In the genomic region with DNA sequence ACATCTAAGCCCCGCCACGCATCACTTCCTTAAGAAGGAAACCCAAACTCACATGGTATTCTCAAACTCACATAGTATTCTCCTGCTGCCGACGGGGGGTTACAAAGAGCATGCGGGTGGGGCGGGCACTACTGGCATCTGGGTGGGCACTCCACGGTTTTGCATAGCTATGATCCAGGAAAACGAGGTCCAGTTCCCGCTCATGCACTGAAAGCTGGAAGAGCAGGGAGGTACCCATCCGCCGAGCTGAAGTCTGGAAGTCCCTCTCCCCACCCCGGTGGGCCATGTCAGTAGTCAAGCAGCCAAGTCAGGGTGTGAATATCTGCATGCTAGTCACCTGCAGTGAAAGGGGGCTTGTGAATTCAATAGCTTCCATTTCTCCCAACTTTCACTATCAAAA, we compare ENCODE assay signal across 9 mouse cellular contexts. TPM values are rescaled to one million over a fixed set of nuclear protein-coding genes. Genes with fewer than 3 reads are reported as not detected.
DNase-seq lines count a peak whose midpoint lies in the region; ATAC-seq and TF ChIP-seq lines count a peak whose summit lies in the region.
"Had no signal": no experiment of that assay in that cellular context is flagged by ENCODE, and none has a peak within 500 bp of the region (broad histone marks: within the 10 kb centered on the region; RNA-seq: fewer than 3 reads in every experiment).

No protein-coding gene starts in this region.

- peaks cover 11% of the 10 kb centered on the region for H3K4me1 ChIP-seq in bone marrow macrophage, adult 2 months (ENCODE audit: control insufficient read depth, insufficient read depth, low read length)
- peaks cover 16% of the 10 kb centered on the region for H3K4me1 ChIP-seq in hindbrain, embryonic 10.5 days (replicated peaks)
- peaks cover 13% of the 10 kb centered on the region for H3K4me1 ChIP-seq in liver, postnatal 0 days (ENCODE audit: insufficient read depth)

- H3K4me3 ChIP-seq in left cerebral cortex, adult 2 months, result peak overlapping the region; percentile 89
- H3K4me3 ChIP-seq in bone marrow macrophage, adult 2 months (ENCODE audit: insufficient read depth, low read length), result peak overlapping the region; percentile 66
- H3K4me3 ChIP-seq in hindbrain, embryonic 10.5 days, result peak overlapping the region; percentile 95
- H3K4me3 ChIP-seq in liver, postnatal 0 days (ENCODE audit: low read depth, low read length), result peak overlapping the region; percentile 64

- H3K36me3 ChIP-seq in hindbrain, embryonic 10.5 days, result peaks cover 38% of the 10 kb centered on the region
- H3K36me3 ChIP-seq in liver, postnatal 0 days (replicated peaks; ENCODE audit: insufficient read depth, low read length), result peaks cover 26% of the 10 kb centered on the region

- intact Hi-C loops in left cerebral cortex, adult 2 months (cut with DNase I), result loop anchor here (2.0 to 5.0 kb wide), 2 partner anchors 145 to 325 kb away; a partner anchor contains a TSS
- intact Hi-C loops in left cerebral cortex, postnatal 25 days (cut with DNase I), result loop anchor here (2.0 to 5.0 kb wide), 2 partner anchors 103 to 145 kb away; a partner anchor contains a TSS

- H3K4me2 ChIP-seq in liver, postnatal 0 days (ENCODE audit: low read depth, low read length), result peak overlapping the region; percentile 75

- no peak for TF ChIP-seq POLR2A in bone marrow macrophage, adult 2 months (IDR thresholded peaks at IDR 0.05; ENCODE audit: borderline replicate concordance, low read depth, low read length)

- H3K27ac ChIP-seq in left cerebral cortex, adult 2 months, result no peak overlapping the region
- no peak overlapping the region for H3K27ac ChIP-seq in bone marrow macrophage, adult 2 months (ENCODE audit: insufficient read depth, low read depth, low read length)
- no peak overlapping the region for H3K27ac ChIP-seq in hindbrain, embryonic 10.5 days
- H3K27ac ChIP-seq in liver, postnatal 0 days (ENCODE audit: low read depth), result no peak overlapping the region

- no peaks in the 10 kb centered on the region for H3K27me3 ChIP-seq in hindbrain, embryonic 10.5 days (ENCODE audit: insufficient read depth, poor library complexity, severe bottlenecking)
- H3K27me3 ChIP-seq in liver, postnatal 0 days (ENCODE audit: insufficient read depth, low read length), result no peaks in the 10 kb centered on the region

- ATAC-seq in liver, postnatal 0 days, result no peak
- ATAC-seq in frontal cortex, adult (ENCODE audit: low TSS enrichment), result no peak

- TF ChIP-seq EP300 in liver, postnatal 0 days (IDR thresholded peaks at IDR 0.05; ENCODE audit: low read depth), result no peak

- WGBS in hindbrain, embryonic 10.5 days, result 70% methylated on average over 12 of the region's 12 CpGs
- 53% methylated on average over 12 of the region's 12 CpGs for WGBS in liver, postnatal 0 days (ENCODE audit: insufficient replicate concordance)

- no peaks in the 10 kb centered on the region for H3K9me3 ChIP-seq in hindbrain, embryonic 10.5 days
- no peaks in the 10 kb centered on the region for H3K9me3 ChIP-seq in liver, postnatal 0 days (ENCODE audit: low read length)

- no peak for TF ChIP-seq CTCF in left cerebral cortex, adult 2 months (IDR thresholded peaks at IDR 0.05)
- TF ChIP-seq CTCF in bone marrow macrophage, adult 2 months (IDR thresholded peaks at IDR 0.05; ENCODE audit: low read depth, low read length), result no peak
- no peak for TF ChIP-seq CTCF in liver, postnatal 0 days (IDR thresholded peaks at IDR 0.05; ENCODE audit: low read depth)

- peak overlapping the region; percentile 80; the same call in 1 of the 2 replicates for H3K9ac ChIP-seq in liver, postnatal 0 days (replicated peaks)

- DNase-seq in left cerebral cortex, adult 2 months (ENCODE audit: extremely low spot score in 1 of 2, low spot score in 2 of 2), result no peak
- DNase-seq in left cerebral cortex, adult 18-20 months (ENCODE audit: low spot score in 2 of 2), result no peak
- DNase-seq in hindbrain, embryonic 10.5 days (ENCODE audit: low spot score), result no peak
- DNase-seq in liver, postnatal 0 days, result no peak
- no peak for DNase-seq in urinary bladder, postnatal 14 days (ENCODE audit: low spot score)
- no peak for DNase-seq in left cerebral cortex, postnatal 25 days (ENCODE audit: low spot score in 2 of 2)

RNA-seq across cellular contexts. Expression of a gene that starts 1.3 kb away (rescaled TPM):
- total RNA-seq in left cerebral cortex, adult 2 months (2021), result 10 to 100 TPM; 60.7 to 66.0 TPM
- 10 to 100 TPM; 76.6 TPM for total RNA-seq in left cerebral cortex, adult 18-20 months (2021)
- 23.1 and 27.1 TPM in 2 replicates for polyA plus RNA-seq in bone marrow macrophage, adult 2 months (2012; ENCODE audit: insufficient read depth, insufficient read length, missing spikeins)
- 44.5 and 47.0 TPM in 2 replicates for polyA plus RNA-seq in hindbrain, embryonic 10.5 days (2016; fragmentation: Nextera tagmentation; extraction: Ambion mirVana)
- 8.5 and 10.1 TPM in 2 replicates for polyA plus RNA-seq in liver, postnatal 0 days (2015; fragmentation: Nextera tagmentation; extraction: Ambion mirVana)
- total RNA-seq in left cerebral cortex, postnatal 25 days (2021), result 10 to 100 TPM; 60.9 to 62.9 TPM

RNA-seq across cellular contexts. Expression of a gene that starts 4.4 kb away (rescaled TPM):
- total RNA-seq in left cerebral cortex, adult 2 months (2021), result not detected
- not detected for total RNA-seq in left cerebral cortex, adult 18-20 months (2021)
- not detected in 2 replicates for polyA plus RNA-seq in bone marrow macrophage, adult 2 months (2012; ENCODE audit: insufficient read depth, insufficient read length, missing spikeins)
- polyA plus RNA-seq in hindbrain, embryonic 10.5 days (2016; fragmentation: Nextera tagmentation; extraction: Ambion mirVana), result 1.2 and 1.6 TPM in 2 replicates
- polyA plus RNA-seq in liver, postnatal 0 days (2015; fragmentation: Nextera tagmentation; extraction: Ambion mirVana), result 0.12 TPM in 2 replicates
- total RNA-seq in left cerebral cortex, postnatal 25 days (2021), result not detected
- total RNA-seq: common myeloid progenitor, adult 5-6 weeks had no signal
